Mouse (Mus musculus): Measurements from ENCODE around the gene Impg1. TPM values are rescaled to one million over a fixed set of nuclear protein-coding genes. Genes with fewer than 3 reads are reported as not detected.
"Not testable (repeated sequence)": the region's sequence is repeated elsewhere in the genome, so short reads cannot be mapped to it uniquely, and the experiment has no call there.

Impg1 gene
- polyA plus RNA-seq, 1 experiment from 2014 or later: not detected

- Histone ChIP-seq H3K27ac (ENCODE audit: low read length) (no peak overlapping the region), H3K4me3 (replicated peaks; ENCODE audit: low read length) (no peak overlapping the region), H3K27me3 (replicated peaks; ENCODE audit: control insufficient read depth, insufficient read depth, low read length) (no peaks in the 10 kb centered on the region), H3K4me2 (ENCODE audit: low read length) (no peak overlapping the region), H3K9ac (replicated peaks; ENCODE audit: low read depth, low read length) (no peak overlapping the region), H3K36me3 (ENCODE audit: control insufficient read depth, insufficient read depth) (no peaks in the 10 kb centered on the region), H3K9me3 (ENCODE audit: control insufficient read depth, low read length) (no peaks in the 10 kb centered on the region), H3K4me1 (replicated peaks; ENCODE audit: control insufficient read depth, insufficient read depth, low read length) (peaks cover 7% of the 10 kb centered on the region; the same call in 1 of the 2 replicates)
- 62% methylated on average over 14 of the region's 14 CpGs for WGBS
- ATAC-seq: no peak
Observed at GRCm38 (mm10) chr9:80333998-80334605, 131.2 kb downstream of the Impg1 start.

GRCm38 (mm10) chr9:80333466-80333865, 131.8 kb downstream of the Impg1 start:
- H3K9me3 ChIP-seq (ENCODE audit: control insufficient read depth, low read length): no peaks in the 10 kb centered on the region
- WGBS: 24% methylated on average over 8 of the region's 8 CpGs
- no peak overlapping the region for H3K4me2 ChIP-seq (ENCODE audit: low read length)
- no peaks in the 10 kb centered on the region for H3K27me3 ChIP-seq (replicated peaks; ENCODE audit: control insufficient read depth, insufficient read depth, low read length)
- peaks cover 7% of the 10 kb centered on the region; the same call in 1 of the 2 replicates for H3K4me1 ChIP-seq (replicated peaks; ENCODE audit: control insufficient read depth, insufficient read depth, low read length)
- H3K36me3 ChIP-seq (ENCODE audit: control insufficient read depth, insufficient read depth): no peaks in the 10 kb centered on the region
- no peak overlapping the region for H3K27ac ChIP-seq (ENCODE audit: low read length)
- H3K4me3 ChIP-seq (replicated peaks; ENCODE audit: low read length): no peak overlapping the region
- no peak for ATAC-seq
- no peak overlapping the region for H3K9ac ChIP-seq (replicated peaks; ENCODE audit: low read depth, low read length)

GRCm38 (mm10) chr9:80332153-80332552, 133.1 kb downstream of the Impg1 start:
- no peak overlapping the region for H3K27ac ChIP-seq (ENCODE audit: low read length)
- peak overlapping the region; percentile 28; the same call in 1 of the 2 replicates for H3K4me3 ChIP-seq (replicated peaks; ENCODE audit: low read length)
- ATAC-seq: peak; percentile 87
- no peaks in the 10 kb centered on the region for H3K27me3 ChIP-seq (replicated peaks; ENCODE audit: control insufficient read depth, insufficient read depth, low read length)
- 17% methylated on average over 14 of the region's 14 CpGs for WGBS
- peak overlapping the region; percentile 54 for H3K4me2 ChIP-seq (ENCODE audit: low read length)
- 0 out of 2 replicates have a peak overlapping the region, but pooled peaks have one; percentile 33 for H3K9ac ChIP-seq (replicated peaks; ENCODE audit: low read depth, low read length)
- no peaks in the 10 kb centered on the region for H3K36me3 ChIP-seq (ENCODE audit: control insufficient read depth, insufficient read depth)
- H3K4me1 ChIP-seq (replicated peaks; ENCODE audit: control insufficient read depth, insufficient read depth, low read length): peaks cover 7% of the 10 kb centered on the region; the same call in 1 of the 2 replicates
- no peaks in the 10 kb centered on the region for H3K9me3 ChIP-seq (ENCODE audit: control insufficient read depth, low read length)

- WGBS: 97% methylated on average over 2 of the region's 2 CpGs
- not testable (repeated sequence) for H3K36me3 ChIP-seq (ENCODE audit: control insufficient read depth, insufficient read depth); H3K4me1 ChIP-seq (replicated peaks; ENCODE audit: control insufficient read depth, insufficient read depth, low read length); H3K4me2 ChIP-seq (ENCODE audit: low read length); H3K9me3 ChIP-seq (ENCODE audit: control insufficient read depth, low read length); ATAC-seq; H3K27me3 ChIP-seq (replicated peaks; ENCODE audit: control insufficient read depth, insufficient read depth, low read length); H3K9ac ChIP-seq (replicated peaks; ENCODE audit: low read depth, low read length); H3K4me3 ChIP-seq (replicated peaks; ENCODE audit: low read length); H3K27ac ChIP-seq (ENCODE audit: low read length)
Observed at GRCm38 (mm10) chr9:80321051-80321887, 144.0 kb downstream of the Impg1 start.

GRCm38 (mm10) chr9:80318027-80318426, 147.3 kb downstream of the Impg1 start:
- no peak for ATAC-seq
- H3K9me3 ChIP-seq (ENCODE audit: control insufficient read depth, low read length): no peaks in the 10 kb centered on the region
- WGBS: 92% methylated on average over 6 of the region's 6 CpGs

GRCm38 (mm10) chr9:80315922-80316321, 149.4 kb downstream of the Impg1 start:
- H3K9me3 ChIP-seq (ENCODE audit: control insufficient read depth, low read length): no peaks in the 10 kb centered on the region
- 95% methylated on average over 6 of the region's 6 CpGs for WGBS

More at GRCm38 (mm10) chr9:80318027-80318426, 147.3 kb downstream of the Impg1 start:
- H3K4me3 ChIP-seq (replicated peaks; ENCODE audit: low read length): no peak overlapping the region
- no peak overlapping the region for H3K4me2 ChIP-seq (ENCODE audit: low read length)
- no peaks in the 10 kb centered on the region for H3K27me3 ChIP-seq (replicated peaks; ENCODE audit: control insufficient read depth, insufficient read depth, low read length)
- H3K27ac ChIP-seq (ENCODE audit: low read length): no peak overlapping the region
- H3K9ac ChIP-seq (replicated peaks; ENCODE audit: low read depth, low read length): no peak overlapping the region
- no peaks in the 10 kb centered on the region for H3K4me1 ChIP-seq (replicated peaks; ENCODE audit: control insufficient read depth, insufficient read depth, low read length)
- H3K36me3 ChIP-seq (ENCODE audit: control insufficient read depth, insufficient read depth): no peaks in the 10 kb centered on the region

GRCm38 (mm10) chr9:80313610-80314009, 151.7 kb downstream of the Impg1 start:
- WGBS: 86% methylated on average over 5 of the region's 5 CpGs
- Histone ChIP-seq H3K4me2 (ENCODE audit: low read length) (no peak overlapping the region), H3K9me3 (ENCODE audit: control insufficient read depth, low read length) (no peaks in the 10 kb centered on the region), H3K4me1 (replicated peaks; ENCODE audit: control insufficient read depth, insufficient read depth, low read length) (no peaks in the 10 kb centered on the region), H3K27ac (ENCODE audit: low read length) (no peak overlapping the region), H3K27me3 (replicated peaks; ENCODE audit: control insufficient read depth, insufficient read depth, low read length) (no peaks in the 10 kb centered on the region), H3K36me3 (ENCODE audit: control insufficient read depth, insufficient read depth) (no peaks in the 10 kb centered on the region), H3K4me3 (replicated peaks; ENCODE audit: low read length) (no peak overlapping the region), H3K9ac (replicated peaks; ENCODE audit: low read depth, low read length) (no peak overlapping the region)
- ATAC-seq: no peak

More at GRCm38 (mm10) chr9:80315922-80316321, 149.4 kb downstream of the Impg1 start:
- no peaks in the 10 kb centered on the region for H3K27me3 ChIP-seq (replicated peaks; ENCODE audit: control insufficient read depth, insufficient read depth, low read length)
- no peaks in the 10 kb centered on the region for H3K36me3 ChIP-seq (ENCODE audit: control insufficient read depth, insufficient read depth)
- no peak overlapping the region for H3K9ac ChIP-seq (replicated peaks; ENCODE audit: low read depth, low read length)
- no peaks in the 10 kb centered on the region for H3K4me1 ChIP-seq (replicated peaks; ENCODE audit: control insufficient read depth, insufficient read depth, low read length)
- no peak overlapping the region for H3K27ac ChIP-seq (ENCODE audit: low read length)
- no peak overlapping the region for H3K4me2 ChIP-seq (ENCODE audit: low read length)
- no peak for ATAC-seq
- no peak overlapping the region for H3K4me3 ChIP-seq (replicated peaks; ENCODE audit: low read length)

- Histone ChIP-seq H3K4me2 (ENCODE audit: low read length) (no peak overlapping the region), H3K27ac (ENCODE audit: low read length) (no peak overlapping the region), H3K9me3 (ENCODE audit: control insufficient read depth, low read length) (no peaks in the 10 kb centered on the region), H3K9ac (replicated peaks; ENCODE audit: low read depth, low read length) (no peak overlapping the region), H3K27me3 (replicated peaks; ENCODE audit: control insufficient read depth, insufficient read depth, low read length) (no peaks in the 10 kb centered on the region), H3K4me3 (replicated peaks; ENCODE audit: low read length) (no peak overlapping the region), H3K4me1 (replicated peaks; ENCODE audit: control insufficient read depth, insufficient read depth, low read length) (no peaks in the 10 kb centered on the region; the same call in 1 of the 2 replicates), H3K36me3 (ENCODE audit: control insufficient read depth, insufficient read depth) (no peaks in the 10 kb centered on the region)
- 83% methylated on average over 13 of the region's 13 CpGs for WGBS
- 0 out of 2 replicates have a peak, but pooled peaks have one; percentile 32 for ATAC-seq
Observed at GRCm38 (mm10) chr9:80307629-80308028, 157.7 kb downstream of the Impg1 start.

- Histone ChIP-seq H3K27ac (ENCODE audit: low read length) (peak overlapping the region; percentile 67), H3K9me3 (ENCODE audit: control insufficient read depth, low read length) (no peaks in the 10 kb centered on the region), H3K4me3 (replicated peaks; ENCODE audit: low read length) (peak overlapping the region; percentile 35), H3K4me2 (ENCODE audit: low read length) (peak overlapping the region; percentile 47), H3K4me1 (replicated peaks; ENCODE audit: control insufficient read depth, insufficient read depth, low read length) (no peaks in the 10 kb centered on the region; the same call in 1 of the 2 replicates), H3K27me3 (replicated peaks; ENCODE audit: control insufficient read depth, insufficient read depth, low read length) (no peaks in the 10 kb centered on the region), H3K36me3 (ENCODE audit: control insufficient read depth, insufficient read depth) (no peaks in the 10 kb centered on the region), H3K9ac (replicated peaks; ENCODE audit: low read depth, low read length) (peak overlapping the region; percentile 58)
- 20% methylated on average over 11 of the region's 11 CpGs for WGBS
- ATAC-seq: peak; percentile 85
Observed at GRCm38 (mm10) chr9:80306853-80307252, 158.4 kb downstream of the Impg1 start.
